Mouse (Mus musculus) kidney, embryonic 14.5 days (tissue): ENCODE measurements around the gene Tdrd9. TPM values are rescaled to one million over a fixed set of nuclear protein-coding genes. Genes with fewer than 3 reads are reported as not detected.

ENCODE experiments used
- ATAC-seq: fragments of 200-750 bp; cut with Nextera tagmentation; 2 replicates; pipeline ENCODE4 v1.8.0; 2017; ENCODE audit warnings: moderate number of reproducible peaks, mild to moderate bottlenecking, moderate TSS enrichment, moderate library complexity; ENCODE audit not compliant: low FRiP score, low TSS enrichment
- H3K27ac ChIP-seq: fragments of 300-500 bp; sonication (generic); 2 replicates; pipeline ENCODE4 v1.5.1; 2014; ENCODE audit warnings: low read depth, mild to moderate bottlenecking, low read length, moderate library complexity, mixed read lengths
- H3K27me3 ChIP-seq: fragments of 300-500 bp; sonication (generic); 2 replicates; pipeline ENCODE4 v1.6.1; 2014; ENCODE audit warnings: mild to moderate bottlenecking, low read length; ENCODE audit not compliant: control insufficient read depth, insufficient read depth
- H3K36me3 ChIP-seq: fragments of 300-500 bp; sonication (generic); 2 replicates; pipeline ENCODE4 v1.6.1; 2014; ENCODE audit warnings: low read length, mixed read lengths; ENCODE audit not compliant: control insufficient read depth, insufficient read depth
- H3K4me1 ChIP-seq: fragments of 300-500 bp; sonication (generic); 2 replicates; pipeline ENCODE4 v1.6.1; 2014; ENCODE audit warnings: low read length, mixed read lengths; ENCODE audit not compliant: control insufficient read depth, insufficient read depth
- H3K4me2 ChIP-seq: fragments of 300-500 bp; sonication (generic); replicated peaks from 2 replicates; pipeline ENCODE4 v1.6.1; 2014; ENCODE audit warnings: low read depth, mild to moderate bottlenecking, low read length
- H3K4me3 ChIP-seq: fragments of 300-500 bp; sonication (generic); 2 replicates; pipeline ENCODE4 v1.5.1; 2014; ENCODE audit warnings: mild to moderate bottlenecking, low read length
- H3K9ac ChIP-seq: fragments of 300-500 bp; sonication (generic); 2 replicates; pipeline ENCODE4 v1.6.1; 2014; ENCODE audit warnings: low read depth, mild to moderate bottlenecking, low read length, moderate library complexity
- H3K9me3 ChIP-seq: fragments of 300-500 bp; sonication (generic); 2 replicates; pipeline ENCODE4 v1.6.1; 2016; ENCODE audit warnings: low read length; ENCODE audit not compliant: control insufficient read depth
- WGBS: fragments of 180-500 bp; shearing (Covaris S2); extraction: QIAGEN DNeasy Blood & Tissue Kit; methylation state at CpG from one replicate; pipeline ENCODE4 v1.1.7; 2014; 5-methylcytosine and 5-hydroxymethylcytosine counted together
- polyA plus RNA-seq: library from polyadenylated mRNA; unstranded; fragments of >200 nt; fragmentation: Nextera tagmentation; extraction: Ambion mirVana; gene quantifications from 2 replicates; pipeline ENCODE4 v1.2.1, GENCODE M21; 2014

The Tdrd9 gene
- polyA plus RNA-seq, 1 experiment from 2014 or later: 0.65 TPM

DNA sequence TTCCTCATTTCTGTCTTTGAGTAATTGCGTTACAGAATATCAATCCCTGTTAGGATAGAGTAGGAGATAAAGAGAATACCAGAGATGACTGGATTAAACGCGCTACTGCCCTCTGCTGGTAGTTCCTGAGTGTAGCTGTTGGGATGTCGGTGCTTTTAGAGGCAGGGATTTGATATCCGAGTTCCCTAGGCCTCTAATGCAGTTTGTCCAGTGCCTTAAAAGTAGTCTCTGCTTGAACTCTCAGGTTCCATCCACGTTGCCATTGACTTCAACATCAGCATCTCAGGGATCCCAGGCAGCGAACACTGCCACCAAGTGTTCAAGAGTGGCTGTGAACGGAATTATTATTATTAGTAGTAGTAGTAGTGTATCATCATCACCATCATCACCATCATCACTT lies 29.9 kb downstream of the Tdrd9 start:
- H3K9ac ChIP-seq: no peak overlapping the region
- peak; percentile 60 for ATAC-seq
- no peaks in the 10 kb centered on the region for H3K27me3 ChIP-seq
- H3K4me2 ChIP-seq: no peak overlapping the region
- H3K27ac ChIP-seq: no peak overlapping the region
- no peaks in the 10 kb centered on the region for H3K36me3 ChIP-seq
- no peaks in the 10 kb centered on the region for H3K4me1 ChIP-seq
- no peaks in the 10 kb centered on the region for H3K9me3 ChIP-seq
- WGBS: 19% methylated on average over 8 of the region's 8 CpGs
- no peak overlapping the region for H3K4me3 ChIP-seq

DNA sequence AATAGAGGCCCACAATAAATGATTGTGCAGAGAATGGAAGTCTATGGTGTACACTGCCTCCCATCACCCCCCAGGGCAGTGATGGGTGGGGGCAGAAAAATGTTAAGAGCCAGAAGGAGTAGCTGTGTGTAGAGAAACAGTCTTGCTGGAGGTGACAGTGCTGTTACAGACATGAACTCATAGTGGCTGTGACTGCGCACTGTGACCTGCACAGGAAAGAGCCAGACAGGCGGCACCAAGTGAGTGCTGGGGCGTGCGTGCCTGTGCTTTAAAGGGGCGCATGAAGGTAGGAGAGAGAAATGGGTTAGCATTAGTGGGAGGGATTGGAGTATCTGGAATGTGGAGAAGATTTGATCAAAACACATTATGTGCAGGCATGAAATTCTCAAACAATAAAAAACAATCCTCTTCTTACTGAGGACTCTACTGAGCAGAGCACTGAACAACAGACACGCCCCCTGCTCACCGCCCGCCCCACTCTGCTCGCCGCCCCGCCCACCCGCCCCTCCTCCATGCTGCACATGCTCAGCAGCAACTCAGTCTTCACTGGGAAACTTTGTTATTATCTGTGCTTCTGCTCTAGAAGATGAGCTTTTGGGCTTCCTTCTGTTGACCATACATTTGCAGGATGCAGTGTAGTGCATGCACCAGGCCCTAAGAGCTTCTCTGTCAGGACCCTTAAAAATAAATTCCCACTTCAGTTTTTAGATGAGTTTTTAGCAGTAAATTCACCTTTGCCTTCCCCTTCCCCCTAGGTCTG lies 41.3 kb downstream of the Tdrd9 start:
- H3K9me3 ChIP-seq: no peaks in the 10 kb centered on the region
- ATAC-seq: peak; percentile 94
- H3K4me1 ChIP-seq: no peaks in the 10 kb centered on the region
- 23% methylated on average over 12 of the region's 12 CpGs for WGBS
- no peaks in the 10 kb centered on the region for H3K27me3 ChIP-seq
- H3K9ac ChIP-seq: peak overlapping the region; percentile 37; the same call in 1 of the 2 replicates
- H3K36me3 ChIP-seq: no peaks in the 10 kb centered on the region
- peak overlapping the region; percentile 46 for H3K4me2 ChIP-seq
- H3K4me3 ChIP-seq: peak overlapping the region; percentile 21
- H3K27ac ChIP-seq: peak overlapping the region; percentile 69

DNA sequence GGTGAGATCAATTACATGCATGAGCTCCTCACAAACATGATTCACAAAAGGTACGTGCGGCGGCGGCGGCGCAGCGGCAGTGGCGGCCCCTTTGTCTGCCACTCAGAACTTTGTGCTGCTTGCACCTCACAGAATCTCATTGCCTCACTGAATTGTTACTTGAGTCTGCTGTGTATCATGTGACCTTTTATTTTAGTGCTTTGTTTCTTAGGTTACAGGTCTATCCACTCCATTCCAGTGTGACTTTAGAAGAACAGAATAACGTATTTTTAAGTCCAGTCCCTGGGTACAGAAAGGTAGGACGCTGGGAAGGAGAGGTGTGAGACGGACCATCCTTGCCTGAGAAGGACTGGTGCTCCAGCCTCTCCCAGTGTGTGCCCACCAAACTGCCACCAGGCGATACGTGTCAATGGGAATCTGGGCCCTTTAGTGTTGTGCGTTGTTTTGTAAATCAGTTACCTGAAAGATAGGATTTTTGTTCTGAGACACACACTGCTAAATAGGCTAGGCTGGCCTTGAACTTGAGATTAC lies 42.0 kb downstream of the Tdrd9 start:
- WGBS: 18% methylated on average over 14 of the region's 14 CpGs
- no peaks in the 10 kb centered on the region for H3K36me3 ChIP-seq
- peak overlapping the region; percentile 21 for H3K4me3 ChIP-seq
- peak overlapping the region; percentile 69 for H3K27ac ChIP-seq
- H3K27me3 ChIP-seq: no peaks in the 10 kb centered on the region
- ATAC-seq: peak; percentile 56; the same call in 1 of the 2 replicates
- H3K4me2 ChIP-seq: peak overlapping the region; percentile 46
- H3K4me1 ChIP-seq: no peaks in the 10 kb centered on the region
- peak overlapping the region; percentile 37; the same call in 1 of the 2 replicates for H3K9ac ChIP-seq
- H3K9me3 ChIP-seq: no peaks in the 10 kb centered on the region

DNA sequence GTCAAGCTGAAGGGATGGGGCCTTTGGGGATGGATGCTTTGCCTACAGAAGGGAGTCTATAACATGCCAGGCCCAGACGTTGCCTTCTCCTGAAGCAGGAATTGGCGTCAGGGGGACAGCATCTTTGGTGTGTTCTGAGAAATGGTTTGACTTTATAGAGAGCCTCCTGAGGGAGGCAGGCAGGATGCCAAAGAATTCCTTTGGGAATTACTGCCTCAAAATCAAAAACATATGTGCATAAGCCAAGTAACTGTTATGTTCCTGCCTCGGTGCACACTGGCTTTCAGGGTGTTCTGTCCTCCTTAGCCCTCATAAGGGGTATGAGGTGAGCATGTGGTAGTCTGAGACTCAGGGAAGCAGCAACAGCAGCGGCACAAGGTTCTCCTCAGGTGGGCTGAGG lies 45.0 kb downstream of the Tdrd9 start:
- H3K27ac ChIP-seq: no peak overlapping the region
- no peaks in the 10 kb centered on the region for H3K4me1 ChIP-seq
- no peak overlapping the region for H3K9ac ChIP-seq
- no peak overlapping the region for H3K4me2 ChIP-seq
- no peak overlapping the region for H3K4me3 ChIP-seq
- H3K36me3 ChIP-seq: no peaks in the 10 kb centered on the region
- no peak for ATAC-seq
- H3K27me3 ChIP-seq: no peaks in the 10 kb centered on the region
- 0 out of 2 replicates have a peak, but pooled peaks cover 3% of the 10 kb centered on the region for H3K9me3 ChIP-seq
- WGBS: 69% methylated on average over 4 of the region's 4 CpGs

DNA sequence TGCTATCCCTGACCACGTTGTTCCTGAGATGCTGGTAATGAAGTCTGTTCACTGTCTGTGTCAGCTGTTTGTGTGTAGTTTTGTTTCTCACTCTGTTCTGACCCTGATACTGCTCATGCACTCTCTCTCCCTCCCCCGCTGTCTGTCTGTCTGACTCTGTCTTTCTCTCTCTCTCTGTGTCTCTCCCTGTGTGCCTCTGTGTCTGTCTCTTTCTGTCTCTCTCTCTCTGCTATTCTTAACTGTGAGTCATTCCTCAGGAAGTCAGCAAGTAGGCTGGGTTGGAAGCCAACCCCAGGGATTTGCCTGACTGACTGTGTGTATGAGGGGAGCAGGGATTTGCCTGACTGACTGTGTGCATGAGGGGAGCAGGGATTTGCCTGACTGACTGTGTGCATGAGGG lies 51.9 kb downstream of the Tdrd9 start:
- ATAC-seq: no peak
- Histone ChIP-seq H3K27me3 (no peaks in the 10 kb centered on the region), H3K27ac (no peak overlapping the region), H3K4me1 (no peaks in the 10 kb centered on the region), H3K36me3 (no peaks in the 10 kb centered on the region), H3K9me3 (0 out of 2 replicates have a peak, but pooled peaks cover 8% of the 10 kb centered on the region), H3K9ac (no peak overlapping the region), H3K4me2 (no peak overlapping the region), H3K4me3 (no peak overlapping the region)
- 79% methylated on average over 2 of the region's 2 CpGs for WGBS

GRCm38 (mm10) chr12:112024581-112025310 lies 53.4 kb downstream of the Tdrd9 start:
- 0 out of 2 replicates have a peak, but pooled peaks cover 8% of the 10 kb centered on the region for H3K9me3 ChIP-seq
- WGBS: 78% methylated on average over 17 of the region's 17 CpGs
- H3K4me3 ChIP-seq: no peak overlapping the region
- no peak overlapping the region for H3K9ac ChIP-seq
- no peak overlapping the region for H3K4me2 ChIP-seq
- no peaks in the 10 kb centered on the region for H3K4me1 ChIP-seq
- no peak overlapping the region for H3K27ac ChIP-seq
- no peaks in the 10 kb centered on the region for H3K27me3 ChIP-seq
- ATAC-seq: no peak
- H3K36me3 ChIP-seq: no peaks in the 10 kb centered on the region

- Histone ChIP-seq H3K9me3 (0 out of 2 replicates have a peak, but pooled peaks cover 4% of the 10 kb centered on the region), H3K9ac (no peak overlapping the region), H3K36me3 (no peaks in the 10 kb centered on the region), H3K4me1 (no peaks in the 10 kb centered on the region), H3K4me2 (no peak overlapping the region), H3K4me3 (no peak overlapping the region), H3K27me3 (no peaks in the 10 kb centered on the region), H3K27ac (no peak overlapping the region)
- 90% methylated on average over 13 of the region's 13 CpGs for WGBS
- no peak for ATAC-seq
Observed at GRCm38 (mm10) chr12:112025457-112025856, 54.1 kb downstream of the Tdrd9 start.

GRCm38 (mm10) chr12:112025907-112026645 lies 54.7 kb downstream of the Tdrd9 start:
- Histone ChIP-seq H3K36me3 (no peaks in the 10 kb centered on the region), H3K9me3 (0 out of 2 replicates have a peak, but pooled peaks cover 4% of the 10 kb centered on the region), H3K9ac (no peak overlapping the region), H3K4me3 (no peak overlapping the region), H3K27ac (no peak overlapping the region), H3K4me2 (no peak overlapping the region), H3K27me3 (no peaks in the 10 kb centered on the region), H3K4me1 (no peaks in the 10 kb centered on the region)
- WGBS: 71% methylated on average over 14 of the region's 14 CpGs
- no peak for ATAC-seq
